Mouse (Mus musculus) brain, embryonic 14.5 days (tissue): ENCODE results near the gene Galnt2.

Source experiments
- CTCF ChIP-seq: fragments of 200-500 bp; IDR thresholded peaks from 2 replicates; pipeline ENCODE4 v1.5.1; 2012; ENCODE audit warnings: inconsistent platforms, mild to moderate bottlenecking, moderate library complexity, borderline replicate concordance; ENCODE audit not compliant: insufficient read depth, insufficient read length; ENCODE audit errors: extremely low read depth
- POLR2A ChIP-seq: fragments of 200-500 bp; IDR thresholded peaks from 2 replicates; pipeline ENCODE4 v1.6.1; 2012; ENCODE audit warnings: mild to moderate bottlenecking, inconsistent platforms, borderline replicate concordance; ENCODE audit not compliant: poor library complexity, insufficient read depth, insufficient read length, severe bottlenecking; ENCODE audit errors: extremely low read depth

- TF ChIP-seq CTCF: no peak
- no peak for TF ChIP-seq POLR2A
Measured at GRCm38 (mm10) chr8:124239350-124239749, 8.2 kb downstream of the Galnt2 start.
